Mouse (Mus musculus): Measurements from ENCODE around the gene Rabep1. TPM values are rescaled to one million over a fixed set of nuclear protein-coding genes. Genes with fewer than 3 reads are reported as not detected.

The Rabep1 gene
- polyA plus RNA-seq, 1 experiment from 2014 or later = 40.7 TPM

- Histone ChIP-seq H3K27ac (ENCODE audit: low read depth, low read length) (no peak overlapping the region), H3K9me3 (ENCODE audit: control insufficient read depth, low read length) (no peaks in the 10 kb centered on the region)
- 77% methylated on average over 1 of the region's 1 CpGs for WGBS
Measured at GRCm38 (mm10) chr11:70870407-70870806, 25.8 kb downstream of the Rabep1 start.

GRCm38 (mm10) chr11:70871110-70871509 lies 26.5 kb downstream of the Rabep1 start:
- DNase-seq (ENCODE audit: low spot score) (no peak), ATAC-seq (ENCODE audit: insufficient read depth, low FRiP score, low TSS enrichment) (no peak)
- Histone ChIP-seq H3K27me3 (ENCODE audit: control insufficient read depth, insufficient read depth, low read length) (no peaks in the 10 kb centered on the region), H3K36me3 (ENCODE audit: control insufficient read depth, insufficient read depth, low read length) (no peaks in the 10 kb centered on the region), H3K4me2 (ENCODE audit: low read depth) (no peak overlapping the region), H3K27ac (ENCODE audit: low read depth, low read length) (no peak overlapping the region), H3K4me3 (ENCODE audit: low read depth, low read length) (no peak overlapping the region), H3K9me3 (ENCODE audit: control insufficient read depth, low read length) (no peaks in the 10 kb centered on the region), H3K4me1 (ENCODE audit: control insufficient read depth, insufficient read depth, low read length) (no peaks in the 10 kb centered on the region), H3K9ac (ENCODE audit: low read length) (no peak overlapping the region)
- 79% methylated on average over 1 of the region's 1 CpGs for WGBS

More at GRCm38 (mm10) chr11:70870407-70870806, 25.8 kb downstream of the Rabep1 start:
- no peak overlapping the region for H3K4me2 ChIP-seq (ENCODE audit: low read depth)
- no peak for ATAC-seq (ENCODE audit: insufficient read depth, low FRiP score, low TSS enrichment)
- H3K36me3 ChIP-seq (ENCODE audit: control insufficient read depth, insufficient read depth, low read length) = no peaks in the 10 kb centered on the region
- no peaks in the 10 kb centered on the region for H3K4me1 ChIP-seq (ENCODE audit: control insufficient read depth, insufficient read depth, low read length)
- no peaks in the 10 kb centered on the region for H3K27me3 ChIP-seq (ENCODE audit: control insufficient read depth, insufficient read depth, low read length)
- no peak overlapping the region for H3K9ac ChIP-seq (ENCODE audit: low read length)
- no peak for DNase-seq (ENCODE audit: low spot score)
- H3K4me3 ChIP-seq (ENCODE audit: low read depth, low read length) = no peak overlapping the region

- Histone ChIP-seq H3K9ac (ENCODE audit: low read length) (no peak overlapping the region), H3K4me3 (ENCODE audit: low read depth, low read length) (no peak overlapping the region), H3K4me2 (ENCODE audit: low read depth) (no peak overlapping the region), H3K4me1 (ENCODE audit: control insufficient read depth, insufficient read depth, low read length) (no peaks in the 10 kb centered on the region), H3K9me3 (ENCODE audit: control insufficient read depth, low read length) (no peaks in the 10 kb centered on the region), H3K27ac (ENCODE audit: low read depth, low read length) (no peak overlapping the region), H3K36me3 (ENCODE audit: control insufficient read depth, insufficient read depth, low read length) (no peaks in the 10 kb centered on the region), H3K27me3 (ENCODE audit: control insufficient read depth, insufficient read depth, low read length) (no peaks in the 10 kb centered on the region)
- 90% methylated on average over 3 of the region's 3 CpGs for WGBS
- DNase-seq (ENCODE audit: low spot score) = no peak
- ATAC-seq (ENCODE audit: insufficient read depth, low FRiP score, low TSS enrichment) = no peak
Measured at GRCm38 (mm10) chr11:70871766-70872330, 27.3 kb downstream of the Rabep1 start.

- Histone ChIP-seq H3K27me3 (ENCODE audit: control insufficient read depth, insufficient read depth, low read length) (no peaks in the 10 kb centered on the region), H3K4me3 (ENCODE audit: low read depth, low read length) (no peak overlapping the region), H3K9ac (ENCODE audit: low read length) (no peak overlapping the region), H3K36me3 (ENCODE audit: control insufficient read depth, insufficient read depth, low read length) (no peaks in the 10 kb centered on the region), H3K9me3 (ENCODE audit: control insufficient read depth, low read length) (no peaks in the 10 kb centered on the region), H3K27ac (ENCODE audit: low read depth, low read length) (no peak overlapping the region), H3K4me1 (ENCODE audit: control insufficient read depth, insufficient read depth, low read length) (no peaks in the 10 kb centered on the region), H3K4me2 (ENCODE audit: low read depth) (no peak overlapping the region)
- DNase-seq (ENCODE audit: low spot score) (no peak), ATAC-seq (ENCODE audit: insufficient read depth, low FRiP score, low TSS enrichment) (no peak)
- WGBS = 76% methylated on average over 1 of the region's 1 CpGs
Measured at GRCm38 (mm10) chr11:70873846-70874613, 29.5 kb downstream of the Rabep1 start.

- Histone ChIP-seq H3K9me3 (ENCODE audit: control insufficient read depth, low read length) (no peaks in the 10 kb centered on the region), H3K9ac (ENCODE audit: low read length) (no peak overlapping the region), H3K4me2 (ENCODE audit: low read depth) (no peak overlapping the region), H3K4me1 (ENCODE audit: control insufficient read depth, insufficient read depth, low read length) (no peaks in the 10 kb centered on the region), H3K27me3 (ENCODE audit: control insufficient read depth, insufficient read depth, low read length) (no peaks in the 10 kb centered on the region), H3K4me3 (ENCODE audit: low read depth, low read length) (no peak overlapping the region), H3K27ac (ENCODE audit: low read depth, low read length) (no peak overlapping the region), H3K36me3 (ENCODE audit: control insufficient read depth, insufficient read depth, low read length) (no peaks in the 10 kb centered on the region)
- WGBS = 91% methylated on average over 7 of the region's 7 CpGs
- no peak for DNase-seq (ENCODE audit: low spot score)
- no peak for ATAC-seq (ENCODE audit: insufficient read depth, low FRiP score, low TSS enrichment)
Measured at GRCm38 (mm10) chr11:70877670-70878069, 33.1 kb downstream of the Rabep1 start.

- H3K9ac ChIP-seq (ENCODE audit: low read length) = no peak overlapping the region
- no peaks in the 10 kb centered on the region for H3K36me3 ChIP-seq (ENCODE audit: control insufficient read depth, insufficient read depth, low read length)
- 91% methylated on average over 3 of the region's 3 CpGs for WGBS
- H3K9me3 ChIP-seq (ENCODE audit: control insufficient read depth, low read length) = no peaks in the 10 kb centered on the region
- no peaks in the 10 kb centered on the region for H3K27me3 ChIP-seq (ENCODE audit: control insufficient read depth, insufficient read depth, low read length)
- no peak overlapping the region for H3K4me3 ChIP-seq (ENCODE audit: low read depth, low read length)
- no peak for ATAC-seq (ENCODE audit: insufficient read depth, low FRiP score, low TSS enrichment)
- DNase-seq (ENCODE audit: low spot score) = no peak
- H3K27ac ChIP-seq (ENCODE audit: low read depth, low read length) = no peak overlapping the region
- H3K4me2 ChIP-seq (ENCODE audit: low read depth) = no peak overlapping the region
- no peaks in the 10 kb centered on the region for H3K4me1 ChIP-seq (ENCODE audit: control insufficient read depth, insufficient read depth, low read length)
Measured at GRCm38 (mm10) chr11:70882905-70883430, 38.4 kb downstream of the Rabep1 start.

GRCm38 (mm10) chr11:70890643-70891042 lies 46.1 kb downstream of the Rabep1 start:
- no peaks in the 10 kb centered on the region for H3K4me1 ChIP-seq (ENCODE audit: control insufficient read depth, insufficient read depth, low read length)
- no peaks in the 10 kb centered on the region for H3K27me3 ChIP-seq (ENCODE audit: control insufficient read depth, insufficient read depth, low read length)
- no peak overlapping the region for H3K4me2 ChIP-seq (ENCODE audit: low read depth)
- ATAC-seq (ENCODE audit: insufficient read depth, low FRiP score, low TSS enrichment) (no peak), DNase-seq (ENCODE audit: low spot score) (no peak)
- no peak overlapping the region for H3K4me3 ChIP-seq (ENCODE audit: low read depth, low read length)
- H3K36me3 ChIP-seq (ENCODE audit: control insufficient read depth, insufficient read depth, low read length) = no peaks in the 10 kb centered on the region
- 84% methylated on average over 2 of the region's 2 CpGs for WGBS
- no peak overlapping the region for H3K27ac ChIP-seq (ENCODE audit: low read depth, low read length)
- H3K9ac ChIP-seq (ENCODE audit: low read length) = no peak overlapping the region
- no peaks in the 10 kb centered on the region for H3K9me3 ChIP-seq (ENCODE audit: control insufficient read depth, low read length)

- Histone ChIP-seq H3K4me2 (ENCODE audit: low read depth) (no peak overlapping the region), H3K27ac (ENCODE audit: low read depth, low read length) (no peak overlapping the region), H3K4me3 (ENCODE audit: low read depth, low read length) (no peak overlapping the region), H3K9ac (ENCODE audit: low read length) (no peak overlapping the region), H3K27me3 (ENCODE audit: control insufficient read depth, insufficient read depth, low read length) (no peaks in the 10 kb centered on the region), H3K4me1 (ENCODE audit: control insufficient read depth, insufficient read depth, low read length) (no peaks in the 10 kb centered on the region), H3K9me3 (ENCODE audit: control insufficient read depth, low read length) (no peaks in the 10 kb centered on the region), H3K36me3 (ENCODE audit: control insufficient read depth, insufficient read depth, low read length) (no peaks in the 10 kb centered on the region)
- no peak for DNase-seq (ENCODE audit: low spot score)
- no peak for ATAC-seq (ENCODE audit: insufficient read depth, low FRiP score, low TSS enrichment)
Measured at GRCm38 (mm10) chr11:70891616-70892015, 47.0 kb downstream of the Rabep1 start.

GRCm38 (mm10) chr11:70897680-70898079 lies 53.1 kb downstream of the Rabep1 start:
- 93% methylated on average over 3 of the region's 3 CpGs for WGBS
- no peak overlapping the region for H3K4me3 ChIP-seq (ENCODE audit: low read depth, low read length)
- no peaks in the 10 kb centered on the region for H3K27me3 ChIP-seq (ENCODE audit: control insufficient read depth, insufficient read depth, low read length)
- H3K9ac ChIP-seq (ENCODE audit: low read length) = no peak overlapping the region
- H3K27ac ChIP-seq (ENCODE audit: low read depth, low read length) = no peak overlapping the region
- DNase-seq (ENCODE audit: low spot score) = no peak
- H3K4me2 ChIP-seq (ENCODE audit: low read depth) = no peak overlapping the region
- ATAC-seq (ENCODE audit: insufficient read depth, low FRiP score, low TSS enrichment) = no peak
- H3K4me1 ChIP-seq (ENCODE audit: control insufficient read depth, insufficient read depth, low read length) = no peaks in the 10 kb centered on the region
- H3K36me3 ChIP-seq (ENCODE audit: control insufficient read depth, insufficient read depth, low read length) = no peaks in the 10 kb centered on the region
- H3K9me3 ChIP-seq (ENCODE audit: control insufficient read depth, low read length) = no peaks in the 10 kb centered on the region
